Mouse (Mus musculus) telencephalon, adult 2 months (tissue): Measurements from ENCODE around the gene Nell2.
A peak's percentile ranks its signal among the peaks of the same experiment; 100 is the strongest.
"Not testable (repeated sequence)": the region's sequence is repeated elsewhere in the genome, so short reads cannot be mapped to it uniquely, and the experiment has no call there.

Experiments
- DNase-seq: peaks from one replicate; pipeline ENCODE4 v3.0.0-alpha.2; 2011; ENCODE audit warnings: low read depth, low spot score

The Nell2 gene

GRCm38 (mm10) chr15:95243876-95244275 lies 284.5 kb downstream of the Nell2 start:
- no peak for DNase-seq

DNA sequence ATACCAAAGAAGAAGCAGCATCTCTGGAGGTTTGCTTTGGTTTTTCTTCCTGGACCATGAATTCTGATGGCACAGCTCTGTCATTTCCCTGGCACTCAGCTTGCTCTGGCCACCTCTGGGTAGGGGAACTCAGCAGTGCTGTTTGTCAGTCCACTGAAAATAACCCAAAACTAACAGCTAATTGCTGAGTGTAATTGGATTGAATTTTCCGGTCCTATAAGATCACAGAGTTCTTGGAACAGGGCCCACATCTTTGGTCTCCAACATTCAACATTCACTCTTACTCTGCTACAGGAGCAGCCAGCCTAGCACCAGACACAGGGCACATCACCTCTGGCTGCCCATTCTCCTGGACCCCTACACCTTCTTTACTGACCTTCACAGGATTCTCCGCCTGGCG lies 287.2 kb downstream of the Nell2 start:
- no peak for DNase-seq

- DNase-seq: not testable (repeated sequence)
These were observed 291.3 kb downstream of the Nell2 start for GRCm38 (mm10) chr15:95237021-95237420.

DNA sequence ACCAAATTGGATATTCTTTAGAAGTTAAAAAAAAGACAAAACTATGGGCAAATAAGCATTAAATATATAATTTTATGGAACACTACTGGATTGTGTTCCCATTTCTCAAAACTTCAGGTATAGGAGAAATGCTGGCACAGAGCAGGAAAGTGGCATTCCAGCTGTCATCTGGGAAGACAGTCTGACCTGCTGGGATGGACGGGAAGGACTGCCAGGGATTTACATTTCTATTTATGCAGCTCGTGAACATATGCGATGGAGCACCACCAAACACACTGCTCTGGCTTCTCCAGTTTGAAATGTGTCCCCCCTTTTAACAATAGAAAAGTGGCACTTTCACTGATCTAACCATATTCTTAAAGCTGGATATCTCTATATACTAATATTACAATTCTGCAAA lies 291.9 kb downstream of the Nell2 start:
- no peak for DNase-seq

DNA sequence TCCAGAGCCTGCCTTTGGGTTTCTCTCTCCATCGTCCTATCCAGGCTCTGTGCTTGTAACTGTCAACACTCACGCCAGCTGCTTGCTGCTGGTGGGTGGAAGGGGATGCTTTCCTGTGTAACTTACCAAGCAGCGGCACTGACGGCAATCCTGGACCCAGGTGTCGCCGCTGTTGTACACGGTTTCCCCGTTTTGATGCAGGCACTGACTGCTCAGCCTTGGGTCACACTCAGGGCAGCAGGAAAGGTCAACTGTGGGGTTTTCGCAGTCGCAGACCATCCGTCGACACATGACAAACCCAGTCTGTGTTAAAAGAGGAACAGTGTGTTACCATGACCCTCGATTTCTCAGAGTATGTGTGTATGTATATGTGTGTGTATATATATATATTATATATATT lies 297.2 kb downstream of the Nell2 start:
- no peak for DNase-seq

GRCm38 (mm10) chr15:95216640-95217365 lies 311.6 kb downstream of the Nell2 start:
- no peak for DNase-seq

GRCm38 (mm10) chr15:95210551-95210950 lies 317.8 kb downstream of the Nell2 start:
- DNase-seq: no peak

GRCm38 (mm10) chr15:95209186-95209585 lies 319.2 kb downstream of the Nell2 start:
- DNase-seq: no peak

GRCm38 (mm10) chr15:95193661-95194280 lies 334.6 kb downstream of the Nell2 start:
- peak; percentile 67 for DNase-seq

DNA sequence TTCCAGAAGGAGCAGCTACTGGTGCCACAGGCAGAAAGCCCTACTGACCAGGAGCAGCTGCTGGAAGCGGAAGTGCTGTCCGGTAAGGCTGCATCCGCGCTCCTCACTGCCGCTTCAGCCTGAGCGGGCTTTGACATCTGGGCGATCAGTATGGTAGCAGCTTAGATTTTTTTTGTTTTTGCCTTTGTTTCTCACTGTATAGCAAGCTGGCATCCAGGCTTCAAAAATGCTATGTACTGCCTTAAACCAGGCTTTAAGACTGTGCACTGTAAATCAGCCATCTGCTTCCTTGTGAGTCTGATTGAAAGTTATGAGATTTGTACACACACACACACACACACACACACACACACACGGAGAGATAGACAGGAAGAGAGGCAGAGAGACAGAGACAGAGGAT lies 335.4 kb downstream of the Nell2 start:
- no peak for DNase-seq

DNA sequence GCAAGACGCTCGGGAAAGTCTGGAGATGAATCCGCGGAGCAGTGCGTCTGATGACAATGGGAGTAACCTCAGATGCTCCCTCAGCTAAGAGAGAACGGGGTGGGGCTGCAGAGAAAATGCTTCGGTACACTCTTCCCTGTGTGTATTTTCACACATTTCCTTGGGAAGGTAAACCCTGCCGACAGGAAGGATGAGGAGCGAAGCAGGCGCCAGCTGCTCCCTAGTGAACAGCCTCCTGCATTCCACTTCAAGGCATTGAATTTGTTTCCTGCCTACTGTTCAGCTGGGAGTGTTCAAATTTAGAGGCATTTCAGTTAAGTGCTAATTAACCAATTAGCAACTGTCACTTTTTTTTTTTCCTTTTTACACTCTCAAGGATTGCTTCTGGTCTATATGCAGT lies 342.1 kb downstream of the Nell2 start:
- peak; percentile 64 for DNase-seq

GRCm38 (mm10) chr15:95185419-95185818 lies 342.9 kb downstream of the Nell2 start:
- DNase-seq: peak; percentile 38

GRCm38 (mm10) chr15:95183450-95183849 lies 344.9 kb downstream of the Nell2 start:
- DNase-seq: no peak

DNA sequence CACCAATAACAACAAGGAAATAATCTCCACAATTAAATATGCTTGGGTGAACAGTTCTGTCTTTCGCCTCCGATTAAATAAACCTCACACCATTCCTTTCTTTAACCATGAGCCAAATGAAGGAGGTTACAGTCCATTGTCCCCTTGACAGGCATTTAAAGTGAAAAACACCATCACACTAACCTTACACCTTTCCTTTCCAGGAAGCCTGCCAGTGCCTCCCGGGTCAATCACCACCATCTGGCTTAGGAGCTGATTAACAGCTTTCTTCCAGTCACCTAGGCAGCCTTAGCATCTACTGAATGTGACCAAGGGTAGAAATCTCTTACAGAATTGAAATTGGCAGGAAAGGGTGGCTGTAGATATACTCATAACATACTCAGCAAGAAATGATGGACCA lies 371.5 kb downstream of the Nell2 start:
- DNase-seq: no peak

DNA sequence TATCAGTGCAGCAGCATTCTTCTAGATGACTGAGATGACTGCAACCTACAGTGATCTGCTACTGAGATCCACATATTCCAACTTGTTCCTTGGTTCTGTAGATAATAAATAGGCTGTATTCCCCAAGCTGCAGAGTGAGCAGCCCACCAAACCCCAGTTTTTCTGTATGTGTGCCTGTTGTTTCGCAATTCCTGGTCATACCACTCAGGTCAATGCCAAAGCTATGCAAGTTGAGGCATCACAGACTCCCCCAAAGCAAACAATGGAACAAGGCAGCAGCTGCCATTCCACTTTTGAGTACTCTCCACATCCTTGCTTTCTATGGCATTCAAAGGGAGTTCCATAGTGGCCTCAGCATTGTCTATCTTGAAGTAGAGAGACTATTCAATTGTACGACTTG lies 383.2 kb downstream of the Nell2 start:
- no peak for DNase-seq

DNA sequence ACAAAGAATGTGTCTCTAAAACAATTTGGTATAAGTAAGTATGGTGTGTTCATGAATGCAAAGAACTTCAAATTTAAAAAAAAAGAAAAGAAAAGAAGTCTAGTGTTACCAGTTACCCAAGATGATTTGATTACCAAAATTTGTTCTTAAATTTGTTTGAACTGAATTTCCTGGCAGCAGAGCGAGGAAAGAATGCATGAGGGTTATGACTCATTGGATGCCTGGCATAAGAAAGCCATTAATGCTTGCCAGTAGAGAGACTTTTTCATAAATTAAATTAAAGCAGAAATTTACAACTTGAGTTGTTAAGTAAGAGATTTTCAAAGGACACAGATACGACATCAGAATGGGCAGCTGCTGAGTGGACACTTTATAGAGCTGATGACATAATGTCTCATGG lies 384.2 kb downstream of the Nell2 start:
- no peak for DNase-seq

- no peak for DNase-seq
These were observed 389.5 kb downstream of the Nell2 start for GRCm38 (mm10) chr15:95138709-95139409.

- DNase-seq: peak; percentile 60
These were observed 391.1 kb downstream of the Nell2 start for GRCm38 (mm10) chr15:95137018-95137810.

- peak; percentile 31 for DNase-seq
These were observed 392.3 kb downstream of the Nell2 start for GRCm38 (mm10) chr15:95135926-95136609.

DNA sequence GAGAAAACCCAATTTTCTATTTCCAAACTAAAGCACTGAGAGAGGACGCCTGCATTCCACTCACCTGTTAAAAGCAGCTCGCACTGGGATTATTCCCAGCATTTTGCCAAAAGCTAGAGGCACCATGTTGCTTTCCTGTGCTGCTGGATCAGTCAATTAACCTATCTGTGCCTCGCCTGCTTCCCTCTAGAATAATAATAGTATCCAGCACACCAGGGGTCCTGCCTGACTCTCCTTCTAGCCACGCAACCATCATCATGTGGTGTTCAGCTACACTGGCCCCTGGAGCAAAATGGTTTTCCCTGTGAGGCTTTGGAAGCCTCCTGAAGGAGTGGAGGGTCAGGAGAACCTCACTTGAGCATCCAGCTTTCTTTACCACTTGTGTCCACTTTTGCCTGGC lies 397.0 kb downstream of the Nell2 start:
- DNase-seq: no peak

DNA sequence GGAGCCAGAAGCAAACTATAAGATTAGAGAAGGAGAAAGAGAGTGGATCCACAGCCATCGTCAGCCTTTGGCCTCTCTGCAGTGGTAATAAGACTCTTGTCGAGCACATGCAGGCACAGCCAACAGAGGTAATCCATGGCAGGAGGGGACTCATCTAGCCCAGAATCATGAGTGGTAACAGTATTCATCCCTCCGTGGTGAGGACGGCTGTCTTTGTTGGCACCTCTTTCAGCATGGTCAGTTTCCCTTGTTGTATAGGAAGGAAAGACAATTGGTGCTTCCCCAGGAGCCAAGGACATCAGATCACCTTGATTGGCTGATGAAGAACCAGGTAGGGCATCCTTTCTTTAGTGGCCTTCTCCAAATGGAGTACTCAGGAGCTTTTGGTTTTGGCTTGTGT lies 419.7 kb downstream of the Nell2 start:
- no peak for DNase-seq
